Mouse (Mus musculus): Measurements from ENCODE around the gene Rex1bd. TPM values are rescaled to one million over a fixed set of nuclear protein-coding genes. Genes with fewer than 3 reads are reported as not detected.
A peak's percentile ranks its signal among the peaks of the same experiment; 100 is the strongest.

The Rex1bd gene
- polyA plus RNA-seq, 1 experiment from 2014 or later: 151 TPM

DNA sequence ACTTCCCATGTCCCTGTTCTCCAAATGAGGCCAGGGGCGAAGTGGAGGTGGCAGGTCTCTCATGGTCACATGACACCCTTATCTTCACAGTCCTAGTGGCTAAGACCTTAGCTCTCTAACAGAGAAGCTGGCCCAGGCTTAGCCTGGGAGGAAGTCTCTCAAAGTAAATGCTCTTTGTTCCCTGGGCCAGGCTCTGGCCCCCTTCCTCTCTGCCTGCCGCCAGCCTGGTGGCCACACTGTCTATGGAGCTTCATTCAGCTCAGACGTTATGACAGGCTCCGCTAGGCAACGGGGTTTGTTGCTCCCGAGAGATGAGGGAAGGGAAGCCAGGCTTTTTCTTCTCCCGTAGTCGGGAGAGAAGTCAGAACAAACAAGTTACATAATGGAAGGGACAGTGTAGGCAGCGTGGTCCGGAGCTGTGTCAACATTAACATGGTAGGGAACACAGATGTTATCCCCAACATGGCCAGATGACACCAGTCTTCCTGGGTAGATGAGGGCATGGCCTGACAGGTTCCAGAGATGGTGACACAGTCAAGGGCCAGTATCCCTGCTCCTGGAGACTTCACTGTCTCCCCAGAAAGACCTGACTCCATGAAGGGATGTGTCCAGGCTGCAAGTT, 37.1 kb downstream of the Rex1bd start:
- Histone ChIP-seq H3K27me3 (no peaks in the 10 kb centered on the region), H3K4me3 (replicated peaks) (no peak overlapping the region), H3K9ac (replicated peaks) (no peak overlapping the region), H3K27ac (no peak overlapping the region), H3K9me3 (no peaks in the 10 kb centered on the region), H3K4me1 (replicated peaks) (peaks cover 23% of the 10 kb centered on the region), H3K4me2 (no peak overlapping the region), H3K36me3 (peaks cover 10% of the 10 kb centered on the region)
- WGBS: 70% methylated on average over 10 of the region's 10 CpGs
- no peak for ATAC-seq (ENCODE audit: insufficient number of reproducible peaks, insufficient read depth, low FRiP score, low TSS enrichment, low read depth)

DNA sequence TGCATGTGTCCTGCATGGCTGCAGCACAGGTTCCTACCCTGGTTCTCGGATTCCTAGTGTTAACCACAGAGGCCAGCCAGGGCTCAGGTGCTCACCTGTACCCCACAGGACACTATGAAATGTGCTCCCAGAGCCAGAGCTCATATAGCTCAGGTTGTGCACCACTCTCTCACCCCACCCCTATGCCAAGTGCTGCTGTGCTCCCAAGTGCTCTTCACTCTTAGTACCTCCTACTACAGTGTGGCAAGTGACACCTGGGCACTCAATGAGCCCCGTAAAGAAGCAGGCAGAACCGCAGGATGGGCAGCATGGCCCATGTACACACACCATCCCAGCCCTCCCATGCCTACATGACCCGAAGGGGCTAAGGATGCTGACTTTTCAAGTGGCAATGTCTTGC, 37.8 kb downstream of the Rex1bd start:
- Histone ChIP-seq H3K27ac (no peak overlapping the region), H3K4me2 (no peak overlapping the region), H3K4me3 (replicated peaks) (no peak overlapping the region), H3K27me3 (no peaks in the 10 kb centered on the region), H3K9me3 (no peaks in the 10 kb centered on the region), H3K4me1 (replicated peaks) (peaks cover 24% of the 10 kb centered on the region), H3K9ac (replicated peaks) (no peak overlapping the region), H3K36me3 (peaks cover 10% of the 10 kb centered on the region)
- no peak for ATAC-seq (ENCODE audit: insufficient number of reproducible peaks, insufficient read depth, low FRiP score, low TSS enrichment, low read depth)
- 88% methylated on average over 4 of the region's 4 CpGs for WGBS

GRCm38 (mm10) chr8:70467907-70468306, 38.6 kb downstream of the Rex1bd start:
- WGBS: 71% methylated on average over 1 of the region's 1 CpGs
- Histone ChIP-seq H3K27ac (no peak overlapping the region), H3K4me1 (replicated peaks) (peaks cover 31% of the 10 kb centered on the region), H3K4me2 (no peak overlapping the region), H3K9ac (replicated peaks) (no peak overlapping the region), H3K36me3 (peaks cover 10% of the 10 kb centered on the region), H3K27me3 (no peaks in the 10 kb centered on the region), H3K9me3 (no peaks in the 10 kb centered on the region), H3K4me3 (replicated peaks) (no peak overlapping the region)
- no peak for ATAC-seq (ENCODE audit: insufficient number of reproducible peaks, insufficient read depth, low FRiP score, low TSS enrichment, low read depth)

DNA sequence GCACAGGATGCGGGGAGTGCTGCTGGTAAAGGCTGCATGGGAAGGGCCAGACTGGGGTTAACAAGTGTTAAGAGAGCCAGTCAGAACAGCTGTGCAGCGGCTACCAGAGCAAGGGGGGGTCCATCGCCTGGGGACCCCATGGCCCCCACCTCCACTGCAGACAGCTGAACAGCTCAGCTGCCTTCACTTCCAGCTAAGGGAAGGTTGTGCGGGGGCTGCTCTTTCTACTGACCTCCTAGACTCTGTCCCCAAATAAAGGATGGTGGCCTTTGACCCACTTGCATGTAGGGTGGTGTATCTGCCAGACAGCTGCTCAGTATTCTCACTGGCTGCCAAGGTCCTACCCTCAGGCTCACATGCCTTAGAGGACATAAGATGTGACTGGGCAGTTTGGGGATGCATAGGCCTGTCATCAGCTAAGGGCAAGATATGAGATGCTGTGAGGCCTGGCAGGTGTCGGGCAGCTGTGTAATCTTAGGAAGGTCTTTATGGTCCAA, 39.3 kb downstream of the Rex1bd start:
- WGBS: 71% methylated on average over 5 of the region's 5 CpGs
- peaks cover 10% of the 10 kb centered on the region for H3K36me3 ChIP-seq
- peak overlapping the region; percentile 20; the same call in 1 of the 2 replicates for H3K27ac ChIP-seq

DNA sequence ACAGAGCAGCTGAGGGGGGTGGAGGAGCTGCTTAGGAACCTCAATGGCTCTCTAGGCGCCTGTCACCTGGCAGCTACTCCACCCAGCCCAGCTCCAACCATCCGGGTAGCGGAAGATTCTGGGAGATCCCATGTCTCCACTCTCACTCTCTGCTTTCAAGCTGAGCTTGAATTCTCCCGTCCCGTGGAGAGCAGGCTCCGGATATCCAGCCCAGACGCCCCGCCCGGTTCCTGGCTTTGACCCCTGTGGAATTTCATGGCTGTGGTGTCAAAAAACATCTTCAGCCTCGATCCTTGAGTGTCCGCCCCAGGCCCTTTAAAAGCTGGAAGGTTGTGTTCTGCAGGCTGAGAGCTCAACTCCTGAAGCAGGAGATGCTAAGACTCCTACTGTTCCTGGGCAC, 39.8 kb downstream of the Rex1bd start:
- WGBS: 61% methylated on average over 11 of the region's 11 CpGs
- no peaks in the 10 kb centered on the region for H3K9me3 ChIP-seq
- no peak overlapping the region for H3K9ac ChIP-seq (replicated peaks)
- H3K4me1 ChIP-seq (replicated peaks): peaks cover 42% of the 10 kb centered on the region
- no peaks in the 10 kb centered on the region for H3K27me3 ChIP-seq
- H3K27ac ChIP-seq: 0 out of 2 replicates have a peak overlapping the region, but pooled peaks have one; percentile 50
- no peak overlapping the region for H3K4me3 ChIP-seq (replicated peaks)
- no peak overlapping the region for H3K4me2 ChIP-seq
- peaks cover 10% of the 10 kb centered on the region for H3K36me3 ChIP-seq
- no peak for ATAC-seq (ENCODE audit: insufficient number of reproducible peaks, insufficient read depth, low FRiP score, low TSS enrichment, low read depth)

More for the DNA sequence above, 39.3 kb downstream of the Rex1bd start:
- ATAC-seq (ENCODE audit: insufficient number of reproducible peaks, insufficient read depth, low FRiP score, low TSS enrichment, low read depth): no peak
- Histone ChIP-seq H3K27me3 (no peaks in the 10 kb centered on the region), H3K9ac (replicated peaks) (no peak overlapping the region), H3K4me1 (replicated peaks) (peaks cover 37% of the 10 kb centered on the region), H3K4me2 (no peak overlapping the region), H3K9me3 (no peaks in the 10 kb centered on the region), H3K4me3 (replicated peaks) (no peak overlapping the region)

GRCm38 (mm10) chr8:70466305-70466704, 40.2 kb downstream of the Rex1bd start:
- Histone ChIP-seq H3K9ac (replicated peaks) (0 out of 2 replicates have a peak overlapping the region, but pooled peaks have one; percentile 12), H3K27ac (0 out of 2 replicates have a peak overlapping the region, but pooled peaks have one; percentile 50), H3K4me3 (replicated peaks) (no peak overlapping the region), H3K4me1 (replicated peaks) (peaks cover 45% of the 10 kb centered on the region), H3K4me2 (no peak overlapping the region), H3K9me3 (no peaks in the 10 kb centered on the region), H3K36me3 (peaks cover 10% of the 10 kb centered on the region), H3K27me3 (no peaks in the 10 kb centered on the region)
- ATAC-seq (ENCODE audit: insufficient number of reproducible peaks, insufficient read depth, low FRiP score, low TSS enrichment, low read depth): no peak
- 87% methylated on average over 4 of the region's 4 CpGs for WGBS

GRCm38 (mm10) chr8:70465701-70466100, 40.9 kb downstream of the Rex1bd start:
- H3K4me1 ChIP-seq (replicated peaks): peaks cover 45% of the 10 kb centered on the region
- WGBS: 96% methylated on average over 4 of the region's 4 CpGs

GRCm38 (mm10) chr8:70464162-70464561, 42.4 kb downstream of the Rex1bd start:
- 91% methylated on average over 6 of the region's 6 CpGs for WGBS
- no peak overlapping the region for H3K4me3 ChIP-seq (replicated peaks)
- H3K4me2 ChIP-seq: no peak overlapping the region
- H3K4me1 ChIP-seq (replicated peaks): peaks cover 37% of the 10 kb centered on the region
- no peak overlapping the region for H3K9ac ChIP-seq (replicated peaks)
- H3K36me3 ChIP-seq: peaks cover 17% of the 10 kb centered on the region
- H3K27me3 ChIP-seq: no peaks in the 10 kb centered on the region
- no peak for ATAC-seq (ENCODE audit: insufficient number of reproducible peaks, insufficient read depth, low FRiP score, low TSS enrichment, low read depth)
- H3K27ac ChIP-seq: no peak overlapping the region
- H3K9me3 ChIP-seq: peaks cover 9% of the 10 kb centered on the region; the same call in 1 of the 2 replicates

More at GRCm38 (mm10) chr8:70465701-70466100, 40.9 kb downstream of the Rex1bd start:
- Histone ChIP-seq H3K4me3 (replicated peaks) (no peak overlapping the region), H3K36me3 (peaks cover 10% of the 10 kb centered on the region), H3K27ac (no peak overlapping the region), H3K27me3 (no peaks in the 10 kb centered on the region), H3K9ac (replicated peaks) (no peak overlapping the region), H3K9me3 (no peaks in the 10 kb centered on the region), H3K4me2 (no peak overlapping the region)
- ATAC-seq (ENCODE audit: insufficient number of reproducible peaks, insufficient read depth, low FRiP score, low TSS enrichment, low read depth): no peak

GRCm38 (mm10) chr8:70463306-70463705, 43.2 kb downstream of the Rex1bd start:
- Histone ChIP-seq H3K27ac (0 out of 2 replicates have a peak overlapping the region, but pooled peaks have one; percentile 29), H3K27me3 (no peaks in the 10 kb centered on the region), H3K4me3 (replicated peaks) (no peak overlapping the region), H3K4me1 (replicated peaks) (peaks cover 33% of the 10 kb centered on the region), H3K9me3 (peaks cover 9% of the 10 kb centered on the region; the same call in 1 of the 2 replicates), H3K36me3 (peaks cover 17% of the 10 kb centered on the region), H3K4me2 (no peak overlapping the region), H3K9ac (replicated peaks) (no peak overlapping the region)
- WGBS: 78% methylated on average over 4 of the region's 4 CpGs
- no peak for ATAC-seq (ENCODE audit: insufficient number of reproducible peaks, insufficient read depth, low FRiP score, low TSS enrichment, low read depth)

GRCm38 (mm10) chr8:70462516-70462813, 44.1 kb downstream of the Rex1bd start:
- H3K27me3 ChIP-seq: no peaks in the 10 kb centered on the region
- H3K27ac ChIP-seq: peak overlapping the region; percentile 69
- ATAC-seq (ENCODE audit: insufficient number of reproducible peaks, insufficient read depth, low FRiP score, low TSS enrichment, low read depth): no peak
- WGBS: 60% methylated on average over 8 of the region's 8 CpGs
- peaks cover 9% of the 10 kb centered on the region; the same call in 1 of the 2 replicates for H3K9me3 ChIP-seq
- H3K36me3 ChIP-seq: peaks cover 17% of the 10 kb centered on the region
- peaks cover 30% of the 10 kb centered on the region for H3K4me1 ChIP-seq (replicated peaks)
- H3K4me3 ChIP-seq (replicated peaks): no peak overlapping the region
- H3K4me2 ChIP-seq: no peak overlapping the region
- H3K9ac ChIP-seq (replicated peaks): no peak overlapping the region

DNA sequence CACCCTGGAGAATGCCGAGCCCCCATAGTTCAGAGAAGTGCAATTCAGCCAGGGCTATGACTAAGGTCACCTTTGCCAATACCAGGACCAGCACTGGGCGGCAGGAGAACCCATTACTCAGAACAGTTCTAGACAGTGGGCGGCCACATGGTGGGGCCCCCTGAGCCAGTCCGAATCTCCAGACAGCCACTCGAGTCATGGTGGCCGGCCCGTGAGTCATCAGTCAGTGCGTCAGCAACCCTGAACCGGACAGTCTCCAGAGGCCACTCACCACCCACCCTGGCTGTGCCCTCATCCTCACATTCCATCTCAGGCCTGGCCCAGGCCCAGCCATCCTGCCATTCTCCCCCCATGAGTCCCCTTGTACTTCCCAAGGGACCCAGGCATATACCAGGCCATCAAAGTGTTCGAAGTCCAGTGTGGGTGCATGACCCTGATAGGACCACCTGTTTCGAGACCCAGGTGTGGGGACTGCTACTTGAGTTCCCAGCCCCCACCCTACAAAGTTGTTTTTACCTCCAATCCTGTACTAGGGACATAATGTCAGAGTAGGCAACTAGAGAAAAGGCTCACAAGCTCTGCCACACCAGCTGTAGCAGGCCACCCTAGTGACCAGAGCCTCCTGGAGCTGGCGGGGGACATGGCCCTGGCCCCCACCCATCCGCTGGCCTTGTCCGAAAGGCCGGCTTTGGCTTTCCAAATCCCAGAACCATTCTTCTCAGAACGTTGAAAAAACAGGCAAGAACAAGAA, 44.6 kb downstream of the Rex1bd start:
- H3K9ac ChIP-seq (replicated peaks): no peak overlapping the region
- no peak overlapping the region for H3K4me2 ChIP-seq
- WGBS: 84% methylated on average over 16 of the region's 16 CpGs
- ATAC-seq (ENCODE audit: insufficient number of reproducible peaks, insufficient read depth, low FRiP score, low TSS enrichment, low read depth): no peak
- no peaks in the 10 kb centered on the region for H3K27me3 ChIP-seq
- H3K4me3 ChIP-seq (replicated peaks): no peak overlapping the region
- peaks cover 25% of the 10 kb centered on the region for H3K4me1 ChIP-seq (replicated peaks)
- H3K36me3 ChIP-seq: peaks cover 17% of the 10 kb centered on the region
- peaks cover 9% of the 10 kb centered on the region; the same call in 1 of the 2 replicates for H3K9me3 ChIP-seq
- peak overlapping the region; percentile 69 for H3K27ac ChIP-seq

All from limb, embryonic 12.5 days (tissue).